Mouse (Mus musculus): ENCODE results near the gene Nell2.

GRCm38 (mm10) chr15:95289047-95289446 is 239.3 kb downstream of the Nell2 start:
- TF ChIP-seq CTCF (IDR thresholded peaks at IDR 0.05; ENCODE audit: insufficient read depth, low read length) (no peak), POLR2A (IDR thresholded peaks at IDR 0.05; ENCODE audit: borderline replicate concordance, extremely low read depth, low read depth, low read length) (no peak)
